Mouse (Mus musculus) brain, embryonic 14.5 days (tissue): Measurements from ENCODE around the gene Med15.

Experiments used
- CTCF ChIP-seq: fragments of 200-500 bp; IDR thresholded peaks from 2 replicates; pipeline ENCODE4 v1.5.1; 2012; ENCODE audit warnings: inconsistent platforms, mild to moderate bottlenecking, moderate library complexity, borderline replicate concordance; ENCODE audit not compliant: insufficient read depth, insufficient read length; ENCODE audit errors: extremely low read depth
- POLR2A ChIP-seq: fragments of 200-500 bp; IDR thresholded peaks from 2 replicates; pipeline ENCODE4 v1.6.1; 2012; ENCODE audit warnings: mild to moderate bottlenecking, inconsistent platforms, borderline replicate concordance; ENCODE audit not compliant: poor library complexity, insufficient read depth, insufficient read length, severe bottlenecking; ENCODE audit errors: extremely low read depth

DNA sequence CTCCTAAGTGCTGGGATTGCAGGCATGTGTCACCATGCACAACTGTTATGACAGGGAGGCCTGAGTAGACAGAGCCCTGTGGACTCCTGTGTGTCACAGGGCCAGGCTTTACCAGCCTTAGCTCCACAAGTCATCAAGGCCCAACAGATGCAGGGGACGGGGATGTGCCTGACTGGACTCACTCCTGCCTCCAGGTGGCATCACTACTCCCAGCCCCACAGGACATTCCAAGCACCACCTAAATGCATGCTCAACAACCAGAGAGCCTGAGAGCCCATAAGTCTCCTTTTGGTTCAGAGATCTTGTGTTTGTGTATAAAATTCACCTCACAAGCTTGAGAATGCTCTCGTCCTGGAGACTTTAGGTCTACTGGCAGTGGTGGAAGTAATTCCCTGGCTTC lies 95.1 kb downstream of the Med15 start:
- TF ChIP-seq CTCF (0 out of 2 replicates have a peak, but pooled peaks have one; percentile 3), POLR2A (no peak)
